11 mouse cellular contexts compared by ENCODE assay signal in the genomic region with DNA sequence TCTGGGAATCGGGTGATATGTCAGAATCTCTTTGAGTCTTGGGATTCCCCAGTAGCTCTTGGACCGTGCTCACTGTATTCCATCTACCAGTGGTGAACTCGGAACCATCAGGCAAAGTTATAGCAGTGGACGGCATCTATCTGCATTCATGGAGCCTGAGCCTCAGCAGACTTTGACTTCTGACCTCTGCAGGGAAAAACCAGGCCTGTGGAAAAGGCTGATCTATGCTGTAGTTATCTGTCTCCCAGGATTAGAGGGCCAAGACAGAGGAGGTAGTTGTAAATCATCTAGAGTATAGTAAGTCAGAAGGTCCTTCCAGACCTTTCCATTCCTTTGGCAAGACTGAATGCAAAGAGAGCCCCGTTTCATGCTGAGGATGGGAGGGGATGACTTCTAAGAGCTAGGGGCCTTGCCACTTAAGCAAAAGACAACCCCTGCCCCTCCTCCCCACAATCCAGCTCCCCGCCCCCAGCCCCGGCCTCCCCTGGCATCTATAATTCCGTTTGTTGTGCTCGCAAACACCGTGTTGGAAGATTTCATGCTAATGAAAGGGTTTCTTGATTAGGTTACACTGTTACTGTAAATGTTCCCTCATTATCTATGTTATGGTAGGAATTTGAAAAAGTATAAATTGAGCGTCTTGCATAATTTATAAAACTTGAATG.
A peak's percentile ranks its signal among the peaks of the same experiment; 100 is the strongest.
DNase-seq lines count a peak whose midpoint lies in the region; TF ChIP-seq lines count a peak whose summit lies in the region.
"Had no signal": no experiment of that assay in that cellular context is flagged by ENCODE, and none has a peak within 500 bp of the region (broad histone marks: within the 10 kb centered on the region; RNA-seq: fewer than 3 reads in every experiment).

No protein-coding gene starts in this region.

- intact Hi-C loops in left cerebral cortex, postnatal 14 days (cut with DNase I), result no loop called here

- H3K9me3 ChIP-seq in embryonic facial prominence, embryonic 10.5 days, result no peaks in the 10 kb centered on the region
- no peaks in the 10 kb centered on the region for H3K9me3 ChIP-seq in hindbrain, embryonic 10.5 days
- no peaks in the 10 kb centered on the region for H3K9me3 ChIP-seq in midbrain, embryonic 10.5 days (replicated peaks)
- H3K9me3 ChIP-seq: heart, embryonic 12.5 days had no signal

- no peak for TF ChIP-seq CTCF in brain, embryonic 14.5 days (IDR thresholded peaks at IDR 0.05; ENCODE audit: borderline replicate concordance, extremely low read depth, insufficient read depth, insufficient read length)

- no peak overlapping the region for H3K4me3 ChIP-seq in embryonic facial prominence, embryonic 10.5 days
- H3K4me3 ChIP-seq in hindbrain, embryonic 10.5 days, result peak overlapping the region; percentile 14; the same call in 1 of the 2 replicates
- H3K4me3 ChIP-seq in midbrain, embryonic 10.5 days, result peak overlapping the region; percentile 2; the same call in 1 of the 2 replicates
- H3K4me3 ChIP-seq: heart, embryonic 12.5 days; myocyte had no signal

- peaks cover 60% of the 10 kb centered on the region for H3K4me1 ChIP-seq in embryonic facial prominence, embryonic 10.5 days
- H3K4me1 ChIP-seq in hindbrain, embryonic 10.5 days (replicated peaks), result peaks cover 75% of the 10 kb centered on the region
- H3K4me1 ChIP-seq in midbrain, embryonic 10.5 days, result peaks cover 74% of the 10 kb centered on the region

- 40% methylated on average over 11 of the region's 11 CpGs for WGBS in embryonic facial prominence, embryonic 10.5 days
- 30% methylated on average over 11 of the region's 11 CpGs for WGBS in hindbrain, embryonic 10.5 days
- 31% methylated on average over 11 of the region's 11 CpGs for WGBS in midbrain, embryonic 10.5 days

- H3K36me3 ChIP-seq in embryonic facial prominence, embryonic 10.5 days (replicated peaks), result no peaks in the 10 kb centered on the region
- no peaks in the 10 kb centered on the region for H3K36me3 ChIP-seq in hindbrain, embryonic 10.5 days
- no peaks in the 10 kb centered on the region for H3K36me3 ChIP-seq in midbrain, embryonic 10.5 days
- H3K36me3 ChIP-seq: heart, embryonic 12.5 days had no signal

- peak; percentile 68 for DNase-seq in brain, embryonic 14.5 days (ENCODE audit: low read depth)
- peak; percentile 42 for DNase-seq in embryonic facial prominence, embryonic 10.5 days (ENCODE audit: low spot score)
- peak; percentile 42 for DNase-seq in hindbrain, embryonic 10.5 days (ENCODE audit: low spot score)
- DNase-seq in midbrain, embryonic 10.5 days (ENCODE audit: low spot score), result peak; percentile 37
- DNase-seq in adrenal gland, postnatal 25 days, result no peak
- DNase-seq in adrenal gland, postnatal 4 days (ENCODE audit: low spot score in 2 of 2), result no peak
- no peak for DNase-seq in left cerebral cortex, postnatal 14 days (ENCODE audit: low spot score in 2 of 2)
- DNase-seq in cerebellum, postnatal 36 days, result no peak
- DNase-seq: kidney, adult 2 months had no signal

- no peaks in the 10 kb centered on the region for H3K27me3 ChIP-seq in embryonic facial prominence, embryonic 10.5 days (replicated peaks; ENCODE audit: low read depth, poor library complexity, severe bottlenecking)
- H3K27me3 ChIP-seq in hindbrain, embryonic 10.5 days (ENCODE audit: insufficient read depth, poor library complexity, severe bottlenecking), result 0 out of 2 replicates have a peak, but pooled peaks cover 3% of the 10 kb centered on the region
- H3K27me3 ChIP-seq in midbrain, embryonic 10.5 days (ENCODE audit: low read depth, poor library complexity, severe bottlenecking), result no peaks in the 10 kb centered on the region
- H3K27me3 ChIP-seq: heart, embryonic 12.5 days had no signal

- TF ChIP-seq POLR2A in brain, embryonic 14.5 days (IDR thresholded peaks at IDR 0.05; ENCODE audit: borderline replicate concordance, extremely low read depth, insufficient read depth, insufficient read length, poor library complexity, severe bottlenecking), result no peak

- H3K27ac ChIP-seq in embryonic facial prominence, embryonic 10.5 days (replicated peaks), result peak overlapping the region; percentile 89
- H3K27ac ChIP-seq in hindbrain, embryonic 10.5 days, result peak overlapping the region; percentile 88
- peak overlapping the region; percentile 94 for H3K27ac ChIP-seq in midbrain, embryonic 10.5 days (replicated peaks)

Comparison
In these comparisons a context has a peak if more than half of its experiments do, and no peak if none do; other contexts are left out.
1. DNase-seq: peak in brain, embryonic 14.5 days (single experiment), embryonic facial prominence, embryonic 10.5 days (single experiment), hindbrain, embryonic 10.5 days (single experiment) and midbrain, embryonic 10.5 days (single experiment); none in adrenal gland, postnatal 25 days (single experiment), adrenal gland, postnatal 4 days (0 of 2), left cerebral cortex, postnatal 14 days (0 of 2) and cerebellum, postnatal 36 days (0 of 2).
2. Peak in every context shown above with its lines, with median percentiles within 50 percentile points of each other: H3K27ac ChIP-seq.